Comparison of ENCODE assay signal across 8 mouse cellular contexts in genomic region chr5:37118242-37118641, GRCm38 (mm10). TPM values are rescaled to one million over a fixed set of nuclear protein-coding genes. Genes with fewer than 3 reads are reported as not detected.
DNase-seq lines count a peak whose midpoint lies in the region; ATAC-seq and TF ChIP-seq lines count a peak whose summit lies in the region.

No protein-coding gene starts in this region.

- WGBS in liver, adult 2 months = 47% methylated on average over 4 of the region's 4 CpGs
- WGBS in limb, embryonic 11.5 days = 48% methylated on average over 4 of the region's 4 CpGs

- H3K27me3 ChIP-seq in liver, adult 2 months (ENCODE audit: control insufficient read depth, insufficient read depth, low read length) = no peaks in the 10 kb centered on the region
- H3K27me3 ChIP-seq in limb, embryonic 11.5 days (ENCODE audit: control insufficient read depth, insufficient read depth, low read length) = no peaks in the 10 kb centered on the region

- H3K27ac ChIP-seq in liver, adult 2 months (replicated peaks; ENCODE audit: insufficient read depth, low read depth, low read length) = no peak overlapping the region
- H3K27ac ChIP-seq in limb, embryonic 11.5 days (replicated peaks; ENCODE audit: low read depth, low read length) = no peak overlapping the region

- no peak overlapping the region for H3K4me2 ChIP-seq in limb, embryonic 11.5 days (ENCODE audit: low read depth, severe bottlenecking)

- H3K9ac ChIP-seq in liver, adult 2 months (ENCODE audit: low read depth, low read length) = no peak overlapping the region
- no peak overlapping the region for H3K9ac ChIP-seq in limb, embryonic 11.5 days (ENCODE audit: low read length)

- H3K4me3 ChIP-seq in liver, adult 2 months (ENCODE audit: insufficient read depth, low read depth, low read length) = no peak overlapping the region
- H3K4me3 ChIP-seq in limb, embryonic 11.5 days (ENCODE audit: low read depth, low read length) = no peak overlapping the region

- peak; percentile 13 for DNase-seq in adrenal gland, adult 2 months
- DNase-seq in adrenal gland, postnatal 4 days (ENCODE audit: low spot score in 2 of 2) = no peak
- peak; percentile 8 for DNase-seq in liver, adult 2 months (ENCODE audit: extremely low read depth, low read depth, low spot score)
- no peak for DNase-seq in liver
- DNase-seq in c-Kit-positive CD71-negative TER-119-negative erythroid progenitor cells, embryonic 14.5 days (ENCODE audit: low read depth) = peak; percentile 8
- DNase-seq in limb, embryonic 11.5 days (ENCODE audit: low spot score) = peak; percentile 42
- no peak for DNase-seq in yolk sac, embryonic 10.5 days (ENCODE audit: low spot score)
- no peak for DNase-seq in left cerebral cortex, adult 18-20 months (ENCODE audit: low spot score in 2 of 2)

- TF ChIP-seq POLR2A in liver, adult 2 months (IDR thresholded peaks at IDR 0.05; ENCODE audit: extremely low read depth, insufficient read depth, low read length) = no peak

- ATAC-seq in limb, embryonic 11.5 days (ENCODE audit: insufficient number of reproducible peaks, low FRiP score, low TSS enrichment, low read depth) = no peak

- TF ChIP-seq CTCF in liver, adult 2 months (IDR thresholded peaks at IDR 0.05; ENCODE audit: low read depth, low read length) = peak; percentile 52

- no peaks in the 10 kb centered on the region for H3K9me3 ChIP-seq in limb, embryonic 11.5 days (ENCODE audit: control insufficient read depth, low read length)

- no peaks in the 10 kb centered on the region for H3K4me1 ChIP-seq in liver, adult 2 months (ENCODE audit: control insufficient read depth, insufficient read depth, low read length)
- H3K4me1 ChIP-seq in limb, embryonic 11.5 days (ENCODE audit: control insufficient read depth, insufficient read depth, low read length) = no peaks in the 10 kb centered on the region

- no peaks in the 10 kb centered on the region for H3K79me2 ChIP-seq in liver, adult 2 months (ENCODE audit: control insufficient read depth, insufficient read depth, low read length)

- no peaks in the 10 kb centered on the region for H3K36me3 ChIP-seq in liver, adult 2 months (ENCODE audit: control insufficient read depth, insufficient read depth, low read length)
- H3K36me3 ChIP-seq in limb, embryonic 11.5 days (ENCODE audit: control insufficient read depth, insufficient read depth, low read length) = no peaks in the 10 kb centered on the region

RNA-seq across cellular contexts. Expression of gene Gm1043, which starts 33.1 kb away (rescaled TPM):
- total RNA-seq in adrenal gland, adult 2 months (2021) = under 1 TPM; 0.23 to 0.52 TPM
- polyA plus RNA-seq in adrenal gland, adult 2 months (2012; rRNA removed) = 0.03 and 0.68 TPM in 2 replicates
- 1 to 10 TPM in 1 of 2 experiments, under 1 TPM in 1; 0.62 to 1.1 TPM for total RNA-seq in adrenal gland, postnatal 4 days (2021)
- 0.07 TPM in 1 of 2 replicates, not detected in the other for total RNA-seq in liver, adult 2 months (2014; rRNA removed)
- 0.05 TPM in 1 of 2 replicates, not detected in the other for polyA plus RNA-seq in liver, adult 2 months (2012; rRNA removed)
- not detected in 2 replicates for polyA plus RNA-seq in limb, embryonic 11.5 days (2014; fragmentation: Nextera tagmentation; extraction: Ambion mirVana)
- 10 to 100 TPM; 34.0 to 35.9 TPM for total RNA-seq in left cerebral cortex, adult 18-20 months (2021)

Comparison
In these comparisons a context has a peak if more than half of its experiments do, and no peak if none do; other contexts are left out.
1. DNase-seq: peak in adrenal gland, adult 2 months (single experiment), liver, adult 2 months (single experiment), c-Kit-positive CD71-negative TER-119-negative erythroid progenitor cells, embryonic 14.5 days (single experiment) and limb, embryonic 11.5 days (single experiment); none in adrenal gland, postnatal 4 days (0 of 2), liver (single experiment), yolk sac, embryonic 10.5 days (single experiment) and left cerebral cortex, adult 18-20 months (0 of 2).
2. RNA of gene Gm1043, which starts 33.1 kb away (total RNA-seq): 34.0 to 35.9 TPM in left cerebral cortex, adult 18-20 months; 0.62 to 1.1 TPM in adrenal gland, postnatal 4 days, 0.23 to 0.52 TPM in adrenal gland, adult 2 months and 0.07 TPM in liver, adult 2 months; every median in the first group is over 10 times any median in the second.